Mouse (Mus musculus) spleen, adult 12 weeks (tissue): Measurements from ENCODE around the gene Pkig.

ENCODE experiments used
- DNase-seq: peaks from one replicate; pipeline ENCODE4 v3.0.0; 2022; ENCODE audit warnings: low spot score

Pkig gene

DNA sequence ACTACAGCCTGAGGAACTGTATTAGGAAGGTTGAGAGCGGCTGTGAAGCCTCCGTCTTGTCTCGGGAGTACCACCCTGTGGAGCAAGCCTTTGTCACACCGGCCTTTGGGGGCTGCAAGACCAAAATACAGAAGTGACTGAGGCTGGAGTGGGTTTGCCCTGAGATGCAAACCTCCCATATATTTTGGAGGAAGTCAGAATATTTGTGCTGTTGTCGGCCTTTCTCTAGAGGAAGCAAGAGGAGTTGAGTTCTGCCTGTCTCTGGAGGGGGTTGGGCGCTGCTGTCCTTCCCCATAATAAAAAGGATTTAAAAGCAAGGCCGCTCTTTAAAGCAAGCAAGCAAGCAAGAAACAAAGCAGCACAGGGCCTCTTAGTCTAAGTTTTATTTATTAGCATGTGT is 103.2 kb downstream of the Pkig start:
- DNase-seq = no peak

DNA sequence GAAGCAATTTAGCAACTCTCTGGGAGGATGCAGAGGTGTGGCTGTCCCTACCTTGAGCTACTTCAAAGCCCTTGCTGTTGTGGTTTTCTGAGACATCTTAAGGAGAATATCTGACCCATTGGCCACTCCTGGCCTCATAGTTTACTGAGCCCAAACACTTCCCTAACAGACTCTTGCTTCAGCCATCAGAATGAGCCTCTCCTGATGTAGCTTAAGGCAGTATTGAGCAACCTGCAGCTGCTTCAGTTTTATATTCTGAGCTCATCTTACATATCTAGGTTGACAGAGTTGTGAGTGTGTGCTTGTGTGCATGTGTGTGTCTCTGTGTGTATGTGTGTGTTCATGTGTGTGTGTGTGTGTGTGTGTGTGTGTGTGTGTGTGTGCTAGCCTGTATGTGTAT is 108.1 kb downstream of the Pkig start:
- no peak for DNase-seq

DNA sequence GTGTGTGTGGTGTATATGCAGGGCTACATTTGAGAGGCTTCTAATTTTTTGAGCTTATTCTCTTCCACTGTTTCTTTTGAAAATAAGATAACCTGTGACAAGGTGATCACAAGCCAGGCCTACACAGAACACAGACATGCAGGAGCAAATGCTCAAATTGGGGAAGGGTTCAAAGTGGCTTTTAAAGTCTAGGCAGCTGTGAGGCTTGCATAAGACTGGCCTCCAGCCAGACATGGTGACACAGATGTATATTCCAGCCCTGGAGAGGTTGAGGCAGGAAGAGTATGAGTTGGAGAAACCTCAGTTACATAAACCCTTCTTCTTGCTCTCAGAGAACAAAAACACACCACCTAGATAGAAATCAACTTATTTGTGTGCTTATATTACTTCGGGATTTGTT is 108.7 kb downstream of the Pkig start:
- no peak for DNase-seq

DNA sequence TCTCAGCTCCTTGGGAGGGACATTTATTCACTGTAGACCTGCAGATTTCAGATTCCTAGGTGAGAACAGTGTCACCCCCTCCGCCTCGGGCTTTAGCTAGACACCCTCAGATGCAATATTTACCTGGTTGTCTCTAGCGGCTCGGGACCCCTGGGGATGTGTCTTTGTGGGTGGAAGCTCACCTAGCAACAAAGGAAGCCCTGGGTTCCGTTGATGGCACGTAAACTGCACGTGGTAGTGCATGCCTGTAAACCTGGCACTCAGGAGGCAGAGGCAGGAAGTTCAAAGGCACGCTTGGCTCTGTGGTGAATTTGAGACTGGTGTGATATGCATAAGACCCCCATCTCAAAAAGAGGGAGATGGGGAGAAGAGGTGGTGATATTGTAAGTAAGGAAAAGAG is 112.5 kb downstream of the Pkig start:
- no peak for DNase-seq
